Mouse (Mus musculus) liver, postnatal 0 days (tissue): ENCODE measurements around the gene Slc6a9.

Source experiments
- CTCF ChIP-seq: sonication (generic); IDR thresholded peaks from 2 replicates; pipeline ENCODE4 v1.5.1; 2016; ENCODE audit warnings: antibody characterized with exemption, low read depth
- EP300 ChIP-seq: IDR thresholded peaks from 2 replicates; pipeline ENCODE4 v1.6.1; 2016; ENCODE audit warnings: antibody characterized with exemption, low read depth, mild to moderate bottlenecking

GRCm38 (mm10) chr4:117855146-117855545, 20.8 kb downstream of the Slc6a9 start:
- TF ChIP-seq EP300: no peak
- no peak for TF ChIP-seq CTCF
